Mouse (Mus musculus) lung, adult 2 months (tissue): ENCODE results near the gene Sacs. TPM values are rescaled to one million over a fixed set of nuclear protein-coding genes. Genes with fewer than 3 reads are reported as not detected.

Source experiments
- DNase-seq: peaks from one replicate; pipeline ENCODE4 v3.0.0; 2022
- H3K4me1 ChIP-seq: fragments of 200-500 bp; 2 replicates; pipeline ENCODE4 v1.6.1; 2011; ENCODE audit warnings: low read length; ENCODE audit not compliant: control insufficient read depth, insufficient read depth
- H3K4me3 ChIP-seq: fragments of 200-500 bp; replicated peaks from 2 replicates; pipeline ENCODE3; 2011; ENCODE audit warnings: low read depth, mild to moderate bottlenecking, control low read depth, low read length; ENCODE audit errors: extremely low read depth
- CTCF ChIP-seq: fragments of 200-500 bp; IDR thresholded peaks from 2 replicates; pipeline ENCODE4 v1.5.1; 2011; ENCODE audit warnings: mild to moderate bottlenecking, low read length, control low read depth; ENCODE audit not compliant: insufficient read depth
- POLR2A ChIP-seq: fragments of 200-500 bp; IDR thresholded peaks from 2 replicates; pipeline ENCODE4 v1.6.1; 2011; ENCODE audit warnings: low read depth, mild to moderate bottlenecking, control low read depth, low read length, borderline replicate concordance; ENCODE audit errors: extremely low read depth
- WGBS: fragments of 180-500 bp; shearing (Covaris S2); methylation state at CpG from one replicate; pipeline ENCODE4 v1.1.7; 2018; 5-methylcytosine and 5-hydroxymethylcytosine counted together
- polyA plus RNA-seq: library from polyadenylated mRNA; depleted of rRNA; stranded (reverse); fragments of >200 nt; gene quantifications from 2 replicates; pipeline ENCODE4 v1.2.3, GENCODE M21; 2012; rRNA removed

Sacs gene
- polyA plus RNA-seq, 1 experiment, result 1.2 TPM

DNA sequence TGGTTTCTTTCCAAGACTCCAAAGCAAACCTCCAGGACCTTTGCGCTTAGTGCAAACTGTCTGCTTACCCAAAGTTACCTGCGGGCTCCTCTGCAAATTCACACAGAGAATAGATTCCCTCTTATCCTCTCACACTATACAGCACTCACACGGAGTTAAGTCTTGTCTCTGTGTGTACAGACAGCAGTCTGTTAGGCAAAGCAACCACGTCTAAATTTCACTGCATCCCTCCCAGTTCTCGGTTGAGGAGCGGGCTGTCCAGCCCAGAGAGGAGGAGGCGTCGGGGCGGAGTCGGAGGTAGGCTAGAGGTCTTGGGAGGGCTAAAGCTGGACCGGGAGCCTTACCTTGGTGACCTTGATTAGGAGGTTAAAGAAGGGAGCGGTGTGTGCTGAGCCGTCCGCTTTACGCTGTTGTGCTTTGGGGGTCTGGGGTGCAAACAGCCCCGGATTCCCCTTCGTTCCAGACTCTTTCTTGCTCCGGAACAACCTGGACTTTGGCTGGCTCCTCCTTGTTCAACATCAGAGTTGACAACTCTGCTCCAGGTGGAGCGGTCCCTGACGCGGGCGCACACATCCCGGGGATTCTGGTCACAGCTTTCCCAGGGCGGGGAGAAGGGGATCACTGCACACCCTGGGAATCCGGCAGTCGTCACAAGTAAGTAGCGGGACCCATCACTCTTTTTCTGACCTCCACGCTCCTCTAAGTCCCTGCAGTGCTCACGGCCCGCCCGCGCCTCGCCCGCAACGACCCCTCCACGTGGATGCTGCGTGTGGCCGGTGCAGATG, 136.3 kb downstream of the Sacs start:
- 11% methylated on average over 38 of the region's 38 CpGs for WGBS
- Histone ChIP-seq H3K4me3 (no peak overlapping the region), H3K4me1 (no peaks in the 10 kb centered on the region)
- no peak for DNase-seq
- TF ChIP-seq CTCF (no peak), POLR2A (no peak)

DNA sequence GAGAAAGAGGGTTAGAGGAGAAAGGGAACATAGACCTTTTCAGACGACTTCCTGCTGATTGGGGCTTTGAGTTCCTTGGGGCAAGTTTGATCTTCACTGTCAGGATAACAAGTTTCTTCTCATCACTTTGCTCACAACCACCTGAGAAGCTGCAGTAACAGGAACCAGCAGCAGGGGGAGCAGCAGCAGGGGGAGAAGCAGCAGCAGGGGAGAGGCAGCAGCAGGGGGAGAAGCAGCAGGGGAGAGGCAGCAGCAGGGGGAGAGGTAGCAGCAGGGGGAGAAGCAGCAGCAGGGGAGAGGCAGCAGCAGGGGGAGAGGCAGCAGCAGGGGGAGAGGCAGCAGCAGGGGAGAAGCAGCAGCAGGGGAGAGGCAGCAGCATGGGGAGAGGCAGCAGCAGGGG, 139.0 kb downstream of the Sacs start:
- TF ChIP-seq POLR2A (no peak), CTCF (peak; percentile 39)
- 16% methylated on average over 1 of the region's 1 CpGs for WGBS
- DNase-seq, result peak; percentile 45
- no peak overlapping the region for H3K4me3 ChIP-seq
- no peaks in the 10 kb centered on the region for H3K4me1 ChIP-seq

DNA sequence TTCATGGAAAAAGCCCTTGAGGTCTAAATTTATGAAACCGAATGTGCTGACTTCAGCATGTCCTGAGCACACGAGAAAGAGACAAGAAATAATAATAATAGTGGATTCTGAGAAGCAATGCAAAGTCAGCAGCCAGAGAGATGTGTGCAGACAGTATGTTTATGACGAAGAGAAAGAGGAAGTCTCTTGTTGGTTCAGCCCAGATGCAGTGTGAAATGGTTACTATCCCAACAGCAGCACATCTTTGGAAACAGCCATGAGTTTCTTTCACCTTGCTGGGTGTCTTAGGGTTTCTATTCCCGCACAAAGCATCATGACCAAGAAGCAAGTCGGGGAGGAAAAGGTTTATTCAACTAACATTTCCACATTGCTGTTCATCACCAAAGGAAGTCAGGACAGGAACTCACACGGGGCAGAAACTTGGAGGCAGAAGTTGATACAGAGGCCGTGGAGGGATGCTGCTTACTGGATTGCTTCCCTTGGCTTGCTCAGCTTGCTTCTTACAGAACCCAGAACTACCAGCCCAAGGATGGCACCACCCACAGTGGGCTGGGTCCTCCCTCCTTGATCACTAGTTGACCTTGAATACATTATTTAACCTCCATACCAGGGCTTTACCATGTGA, 140.5 kb downstream of the Sacs start:
- TF ChIP-seq CTCF (no peak), POLR2A (no peak)
- no peaks in the 10 kb centered on the region for H3K4me1 ChIP-seq
- no peak for DNase-seq
- H3K4me3 ChIP-seq, result no peak overlapping the region
- 69% methylated on average over 7 of the region's 7 CpGs for WGBS

DNA sequence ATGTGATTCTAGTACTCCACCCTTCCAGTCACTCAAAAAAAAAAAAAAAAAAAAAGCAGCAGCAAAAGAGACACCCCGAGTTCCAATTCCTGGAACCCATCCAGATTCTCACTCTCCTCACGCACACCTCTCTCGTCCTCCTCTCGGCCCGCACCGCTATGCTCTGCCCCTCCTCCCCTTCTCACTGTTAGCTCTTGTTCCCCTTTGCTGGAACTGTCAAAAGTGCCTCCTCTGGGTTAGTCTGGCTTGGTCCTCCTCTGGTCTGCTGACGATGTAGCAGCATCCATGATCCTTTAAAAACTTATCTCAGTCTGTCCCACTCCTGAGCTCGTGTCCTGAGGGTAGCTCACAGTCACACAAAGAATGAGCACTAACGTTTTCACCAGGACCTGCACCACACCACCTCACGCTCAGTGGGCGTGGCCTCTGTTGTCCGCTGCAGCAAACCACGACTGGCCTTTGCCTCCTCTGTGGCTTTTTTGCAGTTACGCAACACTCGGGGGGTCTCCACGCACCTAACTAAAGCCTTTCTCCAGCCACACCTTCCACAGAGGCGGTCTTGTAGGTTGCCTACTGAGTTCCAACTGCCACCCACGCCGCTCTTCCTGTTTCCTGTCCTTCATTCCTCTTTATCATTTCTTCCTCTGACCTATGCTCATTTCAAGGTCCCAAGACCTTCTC, 150.5 kb downstream of the Sacs start:
- no peak for DNase-seq
- no peak overlapping the region for H3K4me3 ChIP-seq
- TF ChIP-seq POLR2A (no peak), CTCF (no peak)
- no peaks in the 10 kb centered on the region for H3K4me1 ChIP-seq
- 51% methylated on average over 19 of the region's 19 CpGs for WGBS

Other genes starting within 250 kb of the Sacs start
- 44.1 and 71.4 TPM in 2 replicates for gene Tnfrsf19, start 92.0 kb upstream of the Sacs start, polyA plus RNA-seq
- gene Sgcg, start 120.0 kb downstream of the Sacs start, polyA plus RNA-seq, result 1.8 and 5.6 TPM in 2 replicates
- gene Arl11, start 171.3 kb downstream of the Sacs start, polyA plus RNA-seq, result 5.6 and 10.4 TPM in 2 replicates
- gene Ebpl, start 222.0 kb downstream of the Sacs start, polyA plus RNA-seq, result 1.3 and 1.7 TPM in 2 replicates